Mouse (Mus musculus) intestine, postnatal 0 days (tissue): ENCODE results near the gene Rph3a. TPM values are rescaled to one million over a fixed set of nuclear protein-coding genes. Genes with fewer than 3 reads are reported as not detected.

ENCODE experiments used
- ATAC-seq: fragments of 200-750 bp; cut with Nextera tagmentation; 2 replicates; pipeline ENCODE4 v1.8.0; 2017; ENCODE audit warnings: mild to moderate bottlenecking, moderate TSS enrichment, moderate library complexity
- H3K27ac ChIP-seq: fragments of 300-500 bp; sonication (generic); 2 replicates; pipeline ENCODE4 v1.5.1; 2014; ENCODE audit warnings: mild to moderate bottlenecking, low read depth, low read length, moderate library complexity
- H3K27me3 ChIP-seq: fragments of 300-500 bp; sonication (generic); replicated peaks from 2 replicates; pipeline ENCODE4 v1.6.1; 2014; ENCODE audit warnings: low read length, mixed read lengths; ENCODE audit not compliant: control insufficient read depth, insufficient read depth
- H3K36me3 ChIP-seq: fragments of 300-500 bp; sonication (generic); 2 replicates; pipeline ENCODE4 v1.6.1; 2014; ENCODE audit warnings: mild to moderate bottlenecking, moderate library complexity; ENCODE audit not compliant: control insufficient read depth, insufficient read depth
- H3K4me1 ChIP-seq: fragments of 300-500 bp; sonication (generic); replicated peaks from 2 replicates; pipeline ENCODE4 v1.6.1; 2014; ENCODE audit warnings: antibody characterized with exemption, low read length, mixed read lengths; ENCODE audit not compliant: control insufficient read depth, insufficient read depth
- H3K4me2 ChIP-seq: fragments of 300-500 bp; sonication (generic); replicated peaks from 2 replicates; pipeline ENCODE4 v1.6.1; 2014; ENCODE audit warnings: low read depth, mild to moderate bottlenecking, moderate library complexity
- H3K4me3 ChIP-seq: fragments of 300-500 bp; sonication (generic); 2 replicates; pipeline ENCODE4 v1.5.1; 2014; ENCODE audit warnings: low read depth, low read length
- H3K9ac ChIP-seq: fragments of 300-500 bp; sonication (generic); 2 replicates; pipeline ENCODE4 v1.6.1; 2014; ENCODE audit warnings: mild to moderate bottlenecking, low read depth, low read length
- H3K9me3 ChIP-seq: fragments of 300-500 bp; sonication (generic); 2 replicates; pipeline ENCODE4 v1.6.1; 2016; ENCODE audit warnings: mixed run types; ENCODE audit not compliant: control insufficient read depth
- CTCF ChIP-seq: sonication (generic); IDR thresholded peaks from 2 replicates; pipeline ENCODE4 v1.5.1; 2016; ENCODE audit warnings: low read depth, mild to moderate bottlenecking, control low read depth, antibody characterized with exemption, moderate library complexity
- WGBS: fragments of 180-500 bp; shearing (Covaris S2); extraction: QIAGEN DNeasy Blood & Tissue Kit; methylation state at CpG from one replicate; pipeline ENCODE4 v1.1.7; 2014; 5-methylcytosine and 5-hydroxymethylcytosine counted together
- polyA plus RNA-seq: library from polyadenylated mRNA; unstranded; fragments of >200 nt; fragmentation: Nextera tagmentation; extraction: Ambion mirVana; gene quantifications from 2 replicates; pipeline ENCODE4 v1.2.1, GENCODE M21; 2015

The Rph3a gene
- polyA plus RNA-seq, result 0.48 and 0.77 TPM in 2 replicates

GRCm38 (mm10) chr5:121009811-121010569 lies at the start of gene Rph3a:
Gene Rph3a, minus strand, starts transcription at chr5:121010092.
- no peak within 1 kb of the TSS for H3K4me3 ChIP-seq
- H3K4me1 ChIP-seq, result no peaks in the 10 kb centered on the region
- no peak within 1 kb of the TSS for H3K4me2 ChIP-seq
- no peak within 1 kb of the TSS for H3K27ac ChIP-seq
- no peaks in the 10 kb centered on the region for H3K9me3 ChIP-seq
- 72% methylated on average over 12 of the region's 12 CpGs for WGBS
- H3K36me3 ChIP-seq, result no peaks in the 10 kb centered on the region
- H3K9ac ChIP-seq, result no peak within 1 kb of the TSS
- no peak for TF ChIP-seq CTCF
- ATAC-seq, result no peak
- H3K27me3 ChIP-seq, result 0 out of 2 replicates have a peak, but pooled peaks cover 6% of the 10 kb centered on the region

GRCm38 (mm10) chr5:121058261-121058660 lies 48.4 kb upstream of the Rph3a start:
- 90% methylated on average over 11 of the region's 11 CpGs for WGBS
- Histone ChIP-seq H3K36me3 (no peaks in the 10 kb centered on the region), H3K27me3 (no peaks in the 10 kb centered on the region), H3K4me3 (no peak overlapping the region), H3K4me1 (no peaks in the 10 kb centered on the region), H3K9ac (no peak overlapping the region), H3K4me2 (no peak overlapping the region), H3K27ac (no peak overlapping the region), H3K9me3 (no peaks in the 10 kb centered on the region)
- ATAC-seq, result no peak
- no peak for TF ChIP-seq CTCF

DNA sequence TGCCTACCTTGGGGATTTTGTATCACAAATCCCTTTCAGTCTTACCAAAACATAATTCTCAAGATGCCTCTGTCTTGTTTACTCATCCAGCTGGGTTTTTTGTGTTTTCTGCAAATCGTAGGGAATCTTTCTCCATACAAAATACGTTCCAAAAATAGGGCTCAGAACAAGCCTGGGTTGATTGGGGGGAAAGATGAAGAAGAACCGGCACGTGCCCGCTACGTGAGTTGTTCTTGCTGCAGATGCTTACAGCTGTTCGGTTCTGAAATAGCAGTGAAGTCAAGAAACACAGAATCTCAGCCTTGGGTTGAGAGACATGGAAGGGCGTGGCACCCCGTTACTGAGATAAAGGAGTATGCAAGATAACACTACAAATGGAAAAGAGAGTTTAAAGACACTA lies 44.0 kb upstream of the Rph3a start:
- Histone ChIP-seq H3K27me3 (no peaks in the 10 kb centered on the region), H3K4me3 (no peak overlapping the region), H3K9ac (no peak overlapping the region), H3K36me3 (no peaks in the 10 kb centered on the region), H3K27ac (no peak overlapping the region), H3K4me2 (no peak overlapping the region), H3K4me1 (no peaks in the 10 kb centered on the region), H3K9me3 (no peaks in the 10 kb centered on the region)
- WGBS, result 68% methylated on average over 9 of the region's 9 CpGs
- ATAC-seq, result no peak
- no peak for TF ChIP-seq CTCF

DNA sequence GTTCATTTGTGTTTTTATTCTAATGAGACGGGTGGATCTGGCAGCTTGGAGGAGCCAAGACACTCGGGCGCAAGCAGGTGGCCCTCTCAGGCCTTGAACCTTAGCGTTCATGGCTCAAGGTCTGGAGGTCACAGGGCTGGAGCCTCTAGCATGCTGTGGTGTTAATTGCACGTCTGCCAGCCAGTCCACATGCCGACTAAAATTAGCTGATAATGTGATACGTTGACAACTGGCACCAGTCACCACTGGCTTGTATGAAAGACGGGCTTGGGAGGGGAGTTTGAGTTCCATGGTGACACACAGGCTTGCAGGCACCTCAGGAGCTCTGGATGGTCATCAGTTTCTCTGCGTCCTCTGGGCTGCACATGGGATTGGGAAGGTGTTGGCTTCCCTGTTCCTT lies 31.9 kb upstream of the Rph3a start:
- Histone ChIP-seq H3K9me3 (no peaks in the 10 kb centered on the region), H3K4me3 (no peak overlapping the region), H3K4me2 (no peak overlapping the region), H3K9ac (no peak overlapping the region), H3K36me3 (no peaks in the 10 kb centered on the region), H3K27me3 (no peaks in the 10 kb centered on the region), H3K27ac (no peak overlapping the region), H3K4me1 (no peaks in the 10 kb centered on the region)
- WGBS, result 67% methylated on average over 9 of the region's 9 CpGs
- no peak for TF ChIP-seq CTCF
- ATAC-seq, result no peak

- H3K9ac ChIP-seq, result no peak overlapping the region
- no peaks in the 10 kb centered on the region for H3K36me3 ChIP-seq
- no peak overlapping the region for H3K4me2 ChIP-seq
- 83% methylated on average over 9 of the region's 9 CpGs for WGBS
- H3K27ac ChIP-seq, result no peak overlapping the region
- H3K4me3 ChIP-seq, result no peak overlapping the region
- no peak for TF ChIP-seq CTCF
- ATAC-seq, result no peak
- H3K9me3 ChIP-seq, result no peaks in the 10 kb centered on the region
- no peaks in the 10 kb centered on the region for H3K27me3 ChIP-seq
- H3K4me1 ChIP-seq, result no peaks in the 10 kb centered on the region
These were observed 29.6 kb upstream of the Rph3a start for GRCm38 (mm10) chr5:121039465-121039864.

DNA sequence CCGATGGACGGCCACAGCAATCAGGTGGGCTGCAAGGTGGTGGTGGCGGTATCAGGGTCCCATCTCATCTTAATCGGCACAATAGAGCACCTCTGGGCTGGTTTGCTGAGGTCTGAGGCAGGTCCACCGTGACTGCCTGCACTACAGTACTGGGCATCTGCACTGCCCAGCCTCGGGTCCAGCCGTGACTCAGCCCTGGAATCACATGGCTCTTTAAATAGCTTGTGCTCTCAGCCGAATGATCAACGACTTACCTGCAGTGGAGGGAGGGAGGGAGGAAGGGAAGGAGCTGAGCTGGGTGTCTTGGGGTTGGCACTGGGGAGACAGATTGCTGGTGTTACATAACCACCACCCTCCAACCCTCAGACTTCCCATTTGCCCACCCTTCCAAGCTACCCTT lies 20.3 kb upstream of the Rph3a start:
- Histone ChIP-seq H3K4me3 (no peak overlapping the region), H3K36me3 (no peaks in the 10 kb centered on the region), H3K27ac (no peak overlapping the region), H3K27me3 (no peaks in the 10 kb centered on the region), H3K4me2 (no peak overlapping the region), H3K9me3 (no peaks in the 10 kb centered on the region), H3K9ac (no peak overlapping the region), H3K4me1 (no peaks in the 10 kb centered on the region)
- 72% methylated on average over 9 of the region's 9 CpGs for WGBS
- no peak for ATAC-seq
- TF ChIP-seq CTCF, result no peak
